Mouse (Mus musculus) kidney, embryonic 14.5 days (tissue): ENCODE results near the gene Rnf10. TPM values are rescaled to one million over a fixed set of nuclear protein-coding genes. Genes with fewer than 3 reads are reported as not detected.

Experiments used
- ATAC-seq: fragments of 200-750 bp; cut with Nextera tagmentation; 2 replicates; pipeline ENCODE4 v1.8.0; 2017; ENCODE audit warnings: moderate number of reproducible peaks, mild to moderate bottlenecking, moderate TSS enrichment, moderate library complexity; ENCODE audit not compliant: low FRiP score, low TSS enrichment
- H3K27ac ChIP-seq: fragments of 300-500 bp; sonication (generic); 2 replicates; pipeline ENCODE4 v1.5.1; 2014; ENCODE audit warnings: low read depth, mild to moderate bottlenecking, low read length, moderate library complexity, mixed read lengths
- H3K27me3 ChIP-seq: fragments of 300-500 bp; sonication (generic); 2 replicates; pipeline ENCODE4 v1.6.1; 2014; ENCODE audit warnings: mild to moderate bottlenecking, low read length; ENCODE audit not compliant: control insufficient read depth, insufficient read depth
- H3K36me3 ChIP-seq: fragments of 300-500 bp; sonication (generic); 2 replicates; pipeline ENCODE4 v1.6.1; 2014; ENCODE audit warnings: low read length, mixed read lengths; ENCODE audit not compliant: control insufficient read depth, insufficient read depth
- H3K4me1 ChIP-seq: fragments of 300-500 bp; sonication (generic); 2 replicates; pipeline ENCODE4 v1.6.1; 2014; ENCODE audit warnings: low read length, mixed read lengths; ENCODE audit not compliant: control insufficient read depth, insufficient read depth
- H3K4me2 ChIP-seq: fragments of 300-500 bp; sonication (generic); replicated peaks from 2 replicates; pipeline ENCODE4 v1.6.1; 2014; ENCODE audit warnings: low read depth, mild to moderate bottlenecking, low read length
- H3K4me3 ChIP-seq: fragments of 300-500 bp; sonication (generic); 2 replicates; pipeline ENCODE4 v1.5.1; 2014; ENCODE audit warnings: mild to moderate bottlenecking, low read length
- H3K9ac ChIP-seq: fragments of 300-500 bp; sonication (generic); 2 replicates; pipeline ENCODE4 v1.6.1; 2014; ENCODE audit warnings: low read depth, mild to moderate bottlenecking, low read length, moderate library complexity
- H3K9me3 ChIP-seq: fragments of 300-500 bp; sonication (generic); 2 replicates; pipeline ENCODE4 v1.6.1; 2016; ENCODE audit warnings: low read length; ENCODE audit not compliant: control insufficient read depth
- WGBS: fragments of 180-500 bp; shearing (Covaris S2); extraction: QIAGEN DNeasy Blood & Tissue Kit; methylation state at CpG from one replicate; pipeline ENCODE4 v1.1.7; 2014; 5-methylcytosine and 5-hydroxymethylcytosine counted together
- polyA plus RNA-seq: library from polyadenylated mRNA; unstranded; fragments of >200 nt; fragmentation: Nextera tagmentation; extraction: Ambion mirVana; gene quantifications from 2 replicates; pipeline ENCODE4 v1.2.1, GENCODE M21; 2014

The Rnf10 gene
- polyA plus RNA-seq, 1 experiment from 2014 or later, result 81.9 TPM

GRCm38 (mm10) chr5:115232516-115232915 lies 40.2 kb downstream of the Rnf10 start:
- 34% methylated on average over 6 of the region's 6 CpGs for WGBS
- peaks cover 10% of the 10 kb centered on the region; the same call in 1 of the 2 replicates for H3K4me1 ChIP-seq
- no peak overlapping the region for H3K27ac ChIP-seq

GRCm38 (mm10) chr5:115231552-115232120 lies 41.1 kb downstream of the Rnf10 start:
- no peak overlapping the region for H3K4me3 ChIP-seq
- peaks cover 10% of the 10 kb centered on the region; the same call in 1 of the 2 replicates for H3K4me1 ChIP-seq
- H3K9ac ChIP-seq, result no peak overlapping the region
- WGBS, result 16% methylated on average over 16 of the region's 16 CpGs
- H3K27me3 ChIP-seq, result peaks cover 13% of the 10 kb centered on the region
- H3K36me3 ChIP-seq, result no peaks in the 10 kb centered on the region
- H3K4me2 ChIP-seq, result peak overlapping the region; percentile 21; the same call in 1 of the 2 replicates
- H3K9me3 ChIP-seq, result no peaks in the 10 kb centered on the region
- H3K27ac ChIP-seq, result no peak overlapping the region
- ATAC-seq, result no peak

More at GRCm38 (mm10) chr5:115232516-115232915, 40.2 kb downstream of the Rnf10 start:
- Histone ChIP-seq H3K9ac (no peak overlapping the region), H3K4me2 (no peak overlapping the region), H3K4me3 (no peak overlapping the region), H3K27me3 (peaks cover 13% of the 10 kb centered on the region), H3K36me3 (no peaks in the 10 kb centered on the region), H3K9me3 (no peaks in the 10 kb centered on the region)
- no peak for ATAC-seq

- no peak for ATAC-seq
- Histone ChIP-seq H3K4me2 (peak overlapping the region; percentile 21; the same call in 1 of the 2 replicates), H3K9ac (no peak overlapping the region), H3K27me3 (peaks cover 13% of the 10 kb centered on the region), H3K9me3 (no peaks in the 10 kb centered on the region), H3K4me3 (no peak overlapping the region), H3K4me1 (peaks cover 10% of the 10 kb centered on the region; the same call in 1 of the 2 replicates), H3K27ac (no peak overlapping the region), H3K36me3 (no peaks in the 10 kb centered on the region)
- 56% methylated on average over 15 of the region's 15 CpGs for WGBS
These were observed 41.7 kb downstream of the Rnf10 start for GRCm38 (mm10) chr5:115230830-115231551.

- Histone ChIP-seq H3K4me1 (no peaks in the 10 kb centered on the region), H3K27me3 (no peaks in the 10 kb centered on the region), H3K9ac (no peak overlapping the region), H3K36me3 (no peaks in the 10 kb centered on the region), H3K4me3 (no peak overlapping the region), H3K27ac (no peak overlapping the region), H3K4me2 (no peak overlapping the region), H3K9me3 (no peaks in the 10 kb centered on the region)
- no peak for ATAC-seq
- 75% methylated on average over 3 of the region's 3 CpGs for WGBS
These were observed 50.2 kb downstream of the Rnf10 start for GRCm38 (mm10) chr5:115222485-115222884.

GRCm38 (mm10) chr5:115220931-115221640 lies 51.6 kb downstream of the Rnf10 start:
- 0 out of 2 replicates have a peak, but pooled peaks have one; percentile 40 for ATAC-seq
- no peak overlapping the region for H3K27ac ChIP-seq

GRCm38 (mm10) chr5:115217998-115218397 lies 54.7 kb downstream of the Rnf10 start:
- ATAC-seq, result no peak
- WGBS, result 77% methylated on average over 12 of the region's 12 CpGs
- Histone ChIP-seq H3K4me2 (no peak overlapping the region), H3K4me3 (no peak overlapping the region), H3K9me3 (no peaks in the 10 kb centered on the region), H3K9ac (no peak overlapping the region), H3K4me1 (peaks cover 4% of the 10 kb centered on the region; the same call in 1 of the 2 replicates), H3K27ac (no peak overlapping the region), H3K36me3 (no peaks in the 10 kb centered on the region), H3K27me3 (peaks cover 2% of the 10 kb centered on the region; the same call in 1 of the 2 replicates)

More at GRCm38 (mm10) chr5:115220931-115221640, 51.6 kb downstream of the Rnf10 start:
- Histone ChIP-seq H3K4me1 (no peaks in the 10 kb centered on the region), H3K4me2 (no peak overlapping the region), H3K27me3 (no peaks in the 10 kb centered on the region), H3K36me3 (no peaks in the 10 kb centered on the region), H3K4me3 (no peak overlapping the region), H3K9ac (no peak overlapping the region), H3K9me3 (no peaks in the 10 kb centered on the region)
- WGBS, result 34% methylated on average over 13 of the region's 13 CpGs

- peak overlapping the region; percentile 65 for H3K9ac ChIP-seq
- no peaks in the 10 kb centered on the region for H3K9me3 ChIP-seq
- no peak overlapping the region for H3K27ac ChIP-seq
- peak overlapping the region; percentile 71 for H3K4me2 ChIP-seq
- no peaks in the 10 kb centered on the region for H3K36me3 ChIP-seq
- WGBS, result 27% methylated on average over 27 of the region's 27 CpGs
- peak overlapping the region; percentile 42 for H3K4me3 ChIP-seq
- H3K4me1 ChIP-seq, result peaks cover 4% of the 10 kb centered on the region; the same call in 1 of the 2 replicates
- peak; percentile 54; the same call in 1 of the 2 replicates for ATAC-seq
- H3K27me3 ChIP-seq, result peaks cover 2% of the 10 kb centered on the region; the same call in 1 of the 2 replicates
These were observed 57.2 kb downstream of the Rnf10 start for GRCm38 (mm10) chr5:115215273-115216185.

- Histone ChIP-seq H3K36me3 (no peaks in the 10 kb centered on the region), H3K27me3 (peaks cover 2% of the 10 kb centered on the region; the same call in 1 of the 2 replicates), H3K27ac (no peak overlapping the region), H3K4me2 (peak overlapping the region; percentile 71), H3K9me3 (no peaks in the 10 kb centered on the region), H3K4me3 (peak overlapping the region; percentile 42), H3K4me1 (peaks cover 4% of the 10 kb centered on the region; the same call in 1 of the 2 replicates), H3K9ac (peak overlapping the region; percentile 65)
- peak; percentile 47; the same call in 1 of the 2 replicates for ATAC-seq
- WGBS, result 0% methylated on average over 17 of the region's 17 CpGs
These were observed 57.8 kb downstream of the Rnf10 start for GRCm38 (mm10) chr5:115214864-115215263.
